Mouse (Mus musculus) monocyte, adult 2 months (primary cell): ENCODE results near the gene Thap8.

Experiments used
- DNase-seq, 2 experiments: peaks; one replicate each; pipeline ENCODE4 v3.0.0; 2022; ENCODE audit warnings: low spot score in 2 of 2, low read depth in 1 of 2

The Thap8 gene

GRCm38 (mm10) chr7:30282740-30283139 is 2.8 kb downstream of the Thap8 start:
- no peak for DNase-seq

- DNase-seq, result no peak
These were observed 7.0 kb downstream of the Thap8 start for GRCm38 (mm10) chr7:30286701-30287410.

DNA sequence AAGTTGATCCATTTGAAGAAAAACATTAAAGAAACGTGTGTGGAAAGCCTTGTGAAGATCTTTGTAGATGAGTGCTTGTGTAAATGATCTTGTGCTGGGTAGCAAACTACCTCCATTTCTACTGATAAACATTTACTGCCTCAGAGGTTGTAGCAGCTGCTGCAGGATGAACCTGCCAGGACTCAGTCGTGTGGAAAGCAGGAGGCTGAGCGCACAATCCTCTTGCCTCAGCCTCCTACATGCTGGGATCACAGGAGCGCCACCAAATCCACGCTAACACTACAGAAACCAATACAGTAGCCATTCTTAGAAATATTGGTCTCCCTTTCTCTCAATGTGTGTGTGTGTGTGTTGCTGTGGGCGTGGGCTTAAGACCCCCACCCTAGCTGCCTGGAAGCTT is 8.2 kb downstream of the Thap8 start:
- DNase-seq, result no peak

- no peak for DNase-seq
These were observed 9.3 kb downstream of the Thap8 start for GRCm38 (mm10) chr7:30289071-30289713.

DNA sequence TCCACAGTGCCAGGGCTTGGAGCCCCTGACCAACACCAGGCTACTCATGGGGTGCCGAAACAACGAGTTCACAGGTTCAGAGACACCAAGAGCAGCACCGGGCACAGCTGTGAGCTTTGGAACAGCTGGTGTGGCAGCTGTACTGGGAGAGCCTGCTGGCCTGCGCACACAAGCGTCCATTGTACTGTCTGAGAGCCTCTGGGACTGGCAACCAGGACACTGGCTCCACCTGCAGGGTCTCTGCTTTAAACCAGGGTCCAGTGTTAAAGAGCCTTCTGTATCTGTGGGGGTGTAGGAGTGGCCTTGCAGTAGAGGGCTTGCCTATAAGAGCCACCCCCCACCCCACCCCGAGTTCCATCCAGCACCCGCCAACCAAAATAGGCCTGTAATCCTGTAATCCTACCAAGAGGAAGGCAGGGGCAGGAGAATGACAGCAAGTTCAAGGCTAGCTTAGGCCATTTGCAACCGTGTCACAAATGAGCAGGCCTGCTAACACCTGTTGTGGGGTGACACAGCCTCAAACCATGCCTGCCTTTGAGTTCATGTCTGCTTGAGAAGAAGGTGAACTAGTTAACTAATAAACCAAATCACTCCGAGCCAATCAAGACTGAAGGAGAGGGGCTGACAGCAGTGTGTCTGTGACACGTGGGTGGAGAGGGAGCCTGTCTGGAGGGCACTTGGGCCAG is 10.0 kb downstream of the Thap8 start:
- DNase-seq, result no peak

DNA sequence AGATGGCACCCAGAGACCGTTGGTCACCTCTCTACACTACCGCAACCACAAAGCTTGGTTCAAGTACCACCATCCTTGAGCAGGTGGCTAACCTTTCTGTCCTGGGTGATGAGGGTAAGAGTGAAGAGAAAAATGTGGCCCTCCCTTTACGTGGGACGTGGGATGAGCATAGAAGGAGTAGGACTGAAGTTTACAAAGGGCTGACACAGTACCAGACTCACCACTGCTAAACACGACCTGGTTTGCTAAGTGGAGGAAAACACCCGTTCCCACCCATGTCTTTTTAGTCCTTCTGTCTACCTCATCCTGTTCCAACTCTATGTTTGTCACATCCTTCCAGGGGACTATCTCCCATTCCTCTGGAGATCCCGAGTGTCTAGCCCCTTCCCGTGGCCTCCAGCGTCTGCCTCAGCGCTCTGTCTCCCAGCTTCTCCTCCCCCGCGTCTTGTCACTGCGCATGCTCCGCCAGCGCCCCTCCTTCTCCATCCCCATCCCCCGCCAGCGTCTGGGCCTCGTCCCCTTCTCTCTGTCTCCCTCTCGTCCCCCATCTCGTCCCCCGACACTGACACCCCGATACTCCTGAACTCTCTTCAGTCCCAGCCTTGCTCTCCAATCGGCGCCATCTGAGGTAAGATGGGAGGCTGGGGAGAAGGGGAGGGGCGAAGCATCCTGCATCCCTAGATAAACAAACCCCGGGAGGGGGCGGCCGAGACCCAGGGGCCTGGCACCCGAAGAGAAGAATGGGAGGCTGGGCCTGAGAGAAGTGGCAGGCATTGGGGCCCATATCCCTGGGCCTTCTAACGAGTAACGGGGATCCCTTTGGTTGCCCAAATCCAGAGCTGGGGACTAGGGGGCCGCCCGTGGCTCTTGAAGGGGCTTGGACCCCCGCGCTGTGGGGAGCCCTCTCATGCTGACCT is 11.6 kb downstream of the Thap8 start, which contains the start of gene Clip3:
Gene Clip3, plus strand, starts transcription at position 514 of the 917 bp plus-strand sequence.
- DNase-seq, result no peak

- DNase-seq, result no peak
These were observed 13.9 kb downstream of the Thap8 start for GRCm38 (mm10) chr7:30293795-30294194.

- no peak for DNase-seq
These were observed 14.4 kb downstream of the Thap8 start for GRCm38 (mm10) chr7:30294296-30294695.

- DNase-seq, result no peak
These were observed 15.2 kb downstream of the Thap8 start for GRCm38 (mm10) chr7:30295103-30295502.

- no peak for DNase-seq
These were observed 16.9 kb downstream of the Thap8 start for GRCm38 (mm10) chr7:30296816-30297215.

DNA sequence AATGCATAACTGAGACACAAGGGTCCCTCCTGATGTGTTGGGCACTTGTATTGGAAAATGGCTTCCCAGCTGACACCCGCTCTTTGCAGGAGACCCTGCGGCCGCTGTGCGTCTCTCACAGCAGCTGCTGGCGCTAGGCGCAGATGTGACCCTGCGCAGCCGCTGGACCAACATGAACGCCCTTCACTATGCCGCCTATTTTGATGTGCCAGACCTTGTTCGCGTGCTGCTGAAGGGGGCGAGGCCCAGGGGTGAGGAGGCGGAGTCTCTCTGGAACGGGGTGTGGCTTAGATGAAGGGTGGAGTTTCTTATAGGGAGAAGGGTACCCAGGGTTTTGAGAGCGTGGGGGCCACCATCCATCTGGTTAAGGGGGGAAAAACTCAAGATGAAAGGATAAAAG is 17.4 kb downstream of the Thap8 start:
- no peak for DNase-seq

DNA sequence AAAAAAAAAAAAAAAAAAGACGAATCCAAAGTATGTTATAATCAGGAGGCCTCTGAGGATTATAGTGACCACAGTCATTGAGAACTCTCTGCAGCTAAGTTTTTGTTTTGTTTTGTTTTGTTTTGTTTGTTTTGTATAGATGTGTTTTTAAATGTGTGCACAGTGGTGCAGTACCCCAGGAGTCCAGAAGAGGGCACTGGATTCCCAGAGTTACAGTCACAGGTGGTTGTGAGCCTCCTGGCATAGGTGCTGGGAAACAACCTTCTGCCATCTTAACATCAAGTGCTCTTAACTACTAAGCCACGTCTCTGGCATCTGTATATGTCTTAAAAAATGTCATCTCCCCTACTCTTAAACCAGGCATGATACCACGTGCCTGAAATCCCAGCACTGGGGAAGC is 21.0 kb downstream of the Thap8 start:
- no peak for DNase-seq

- DNase-seq, result no peak
These were observed 26.3 kb downstream of the Thap8 start for GRCm38 (mm10) chr7:30306083-30306779.

DNA sequence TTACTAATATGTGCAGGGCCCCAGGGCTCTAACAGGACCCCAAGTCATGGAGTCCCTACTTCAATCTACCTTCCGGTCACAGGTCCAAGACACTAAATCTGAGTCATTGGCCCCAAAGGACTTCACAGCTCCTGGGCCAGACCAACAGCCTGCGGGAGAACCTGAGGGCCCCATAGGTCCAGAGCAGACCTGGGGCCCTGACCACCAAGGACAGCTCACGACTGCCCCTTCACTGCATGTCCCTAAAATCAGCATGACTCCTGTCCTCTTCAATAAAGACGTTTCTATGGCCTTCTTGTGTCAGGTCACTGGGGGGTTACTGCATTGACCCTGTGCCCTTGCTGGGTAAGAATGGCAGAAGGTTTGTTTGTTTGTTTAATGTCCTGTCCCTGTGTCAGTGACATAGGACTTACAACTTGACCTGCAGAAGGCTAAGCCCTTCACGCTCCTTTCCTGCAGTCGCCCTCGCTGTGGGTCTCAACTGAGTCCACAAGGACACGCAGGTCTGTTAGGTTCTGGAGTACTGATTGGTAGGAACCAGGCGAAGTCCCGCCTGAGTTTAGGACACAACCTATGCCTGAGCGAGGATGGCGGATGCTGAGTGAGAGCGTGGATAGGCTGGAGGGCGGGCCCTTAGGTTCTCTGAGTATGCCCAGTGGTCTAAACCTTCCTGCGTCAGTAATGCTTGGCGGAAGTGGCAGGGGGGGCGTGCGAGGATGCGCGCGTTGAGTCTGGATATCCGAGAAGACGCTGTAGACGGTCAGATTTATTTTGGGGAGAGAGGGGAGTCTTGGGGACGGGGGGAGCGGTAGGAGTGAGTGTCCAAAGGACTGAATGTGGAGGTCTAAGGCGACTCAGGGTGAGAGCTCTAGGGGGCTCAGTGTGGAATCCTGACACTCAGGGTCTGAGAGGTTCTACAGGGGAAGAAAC is 28.4 kb downstream of the Thap8 start, which contains the start of gene Alkbh6:
Gene Alkbh6, plus strand, starts transcription at position 642 of the 930 bp plus-strand sequence.
- peak; percentile 82 to 87 for DNase-seq

- DNase-seq, result no peak
These were observed 29.7 kb downstream of the Thap8 start for GRCm38 (mm10) chr7:30309395-30310129.

GRCm38 (mm10) chr7:30310136-30310535 is 30.2 kb downstream of the Thap8 start:
- DNase-seq, result no peak

GRCm38 (mm10) chr7:30313666-30314320 is 33.9 kb downstream of the Thap8 start:
- no peak for DNase-seq

GRCm38 (mm10) chr7:30314721-30315155 is 34.8 kb downstream of the Thap8 start, which contains the start of gene Syne4:
Syne4 (plus strand) TSS chr7:30314807.
- DNase-seq, result no peak
